Mouse (Mus musculus) c-Kit-positive CD71-positive TER-119-negative erythroid progenitor cells, embryonic 14.5 days (primary cell): ENCODE results near the gene Gpi1.
"Not testable (repeated sequence)": the region's sequence is repeated elsewhere in the genome, so short reads cannot be mapped to it uniquely, and the experiment has no call there.

Source experiments
- DNase-seq: peaks from one replicate; pipeline ENCODE4 v3.0.0-alpha.2; 2013; ENCODE audit warnings: low read depth

Gene Gpi1

GRCm38 (mm10) chr7:34183794-34184193, 46.3 kb downstream of the Gpi1 start:
- DNase-seq = no peak

DNA sequence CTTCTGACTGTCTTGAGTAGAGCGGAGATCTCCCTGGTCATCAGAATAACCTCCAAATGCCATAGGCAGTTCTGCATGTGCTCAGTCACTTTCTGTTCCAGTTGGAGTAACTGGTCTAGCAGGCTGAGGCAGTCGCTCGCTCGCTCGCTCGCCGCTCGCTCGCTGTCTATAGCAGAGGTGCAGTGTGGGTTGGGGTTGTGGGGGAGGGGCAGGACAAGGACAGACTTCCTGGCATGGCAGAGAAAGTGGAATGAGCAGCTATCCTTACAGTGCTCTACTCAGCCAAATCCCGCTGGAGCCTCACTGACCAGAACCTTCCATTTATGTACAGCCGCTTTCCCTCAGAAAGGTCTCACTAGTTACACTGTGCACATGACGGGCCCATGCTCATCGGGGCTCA, 46.8 kb downstream of the Gpi1 start:
- DNase-seq = no peak

DNA sequence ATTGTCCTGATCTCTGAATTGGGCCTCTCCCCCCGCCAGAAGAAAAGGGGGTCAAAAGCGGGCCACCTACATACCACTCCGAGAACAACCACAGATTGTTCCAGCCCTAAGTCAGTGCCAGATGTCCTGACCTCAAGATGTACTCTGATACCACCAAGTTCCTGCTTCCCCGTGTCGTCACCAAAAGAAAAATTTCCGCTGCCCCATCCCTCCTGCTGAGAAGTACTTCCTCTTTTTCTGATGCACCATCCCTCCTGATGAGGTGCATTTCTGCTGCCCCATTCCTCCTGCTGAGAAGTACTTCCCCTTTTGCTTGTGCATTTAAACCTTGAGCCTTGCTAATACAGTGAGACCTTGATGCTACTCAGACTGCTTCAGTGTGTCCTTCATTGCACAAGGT, 53.9 kb downstream of the Gpi1 start:
- not testable (repeated sequence) for DNase-seq

- DNase-seq = no peak
These were observed 57.9 kb downstream of the Gpi1 start for GRCm38 (mm10) chr7:34172251-34172650.

- DNase-seq = no peak
These were observed 60.7 kb downstream of the Gpi1 start, which contains the start of gene Uba2 for GRCm38 (mm10) chr7:34169454-34169853. Uba2 (minus strand) TSS chr7:34169599.

- DNase-seq = peak; percentile 72
These were observed 61.5 kb downstream of the Gpi1 start for GRCm38 (mm10) chr7:34168470-34169251.

GRCm38 (mm10) chr7:34167766-34168469, 62.2 kb downstream of the Gpi1 start:
- no peak for DNase-seq

DNA sequence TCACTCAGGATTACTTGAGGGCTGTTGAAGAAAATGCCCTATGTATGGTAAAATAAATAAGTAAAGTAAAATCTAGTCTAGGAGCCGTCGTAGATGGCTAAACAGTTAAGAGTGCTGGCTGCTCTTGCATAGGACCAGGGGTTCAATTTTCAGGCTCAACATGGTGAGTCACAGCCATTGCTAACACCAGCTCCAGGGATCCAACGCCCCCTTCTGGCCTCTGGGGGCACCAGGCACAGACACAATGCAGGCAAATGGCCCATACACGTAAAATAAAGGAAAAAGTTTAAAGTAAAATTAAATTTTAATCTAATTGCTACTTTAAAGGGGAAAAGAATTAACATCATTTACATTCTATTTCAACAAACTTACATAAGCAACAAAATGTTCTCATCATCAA, 63.3 kb downstream of the Gpi1 start:
- DNase-seq = peak; percentile 66

DNA sequence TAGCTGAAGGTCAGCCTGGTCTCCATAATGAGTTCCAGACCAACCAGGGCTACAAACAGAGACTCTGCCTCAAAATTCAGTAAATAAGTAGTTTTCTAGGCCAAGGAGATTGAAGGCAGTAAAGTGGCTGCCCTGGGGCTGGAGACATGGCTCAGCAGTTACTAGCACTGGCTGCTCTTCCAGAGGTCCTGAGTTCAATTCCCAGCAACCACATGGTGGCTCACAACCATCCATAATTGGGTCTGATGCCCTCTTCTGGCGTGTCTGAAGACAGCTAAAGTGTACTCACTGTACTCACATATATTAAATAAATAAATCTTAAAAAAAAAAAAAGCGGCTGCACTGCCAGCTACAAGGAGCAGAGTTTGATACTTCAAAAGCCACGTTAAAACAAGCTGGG, 64.1 kb downstream of the Gpi1 start:
- DNase-seq = no peak

- no peak for DNase-seq
These were observed 65.5 kb downstream of the Gpi1 start for GRCm38 (mm10) chr7:34164671-34165070.

GRCm38 (mm10) chr7:34159167-34159566, 71.0 kb downstream of the Gpi1 start:
- DNase-seq = no peak

GRCm38 (mm10) chr7:34157994-34158393, 72.1 kb downstream of the Gpi1 start:
- no peak for DNase-seq
